Mouse (Mus musculus): ENCODE results near the gene Dock4. TPM values are rescaled to one million over a fixed set of nuclear protein-coding genes. Genes with fewer than 3 reads are reported as not detected.

Gene Dock4
- total RNA-seq (2022): 100 to 1,000 TPM; 196 to 242 (median 222) TPM

GRCm38 (mm10) chr12:40445648-40446449 lies at the start of gene Dock4, which contains the start of gene Zfp277:
Gene Dock4, plus strand, starts transcription at chr12:40445952.
Gene Zfp277, minus strand, starts transcription at chr12:40445902.
- DNase-seq (ENCODE audit: low spot score in 2 of 2): peak; percentile 99

GRCm38 (mm10) chr12:40398916-40399315 lies 46.8 kb upstream of the Dock4 start:
- no peak for DNase-seq (ENCODE audit: low spot score in 2 of 2)

- no peak for DNase-seq (ENCODE audit: low spot score in 2 of 2)
Measured at GRCm38 (mm10) chr12:40399386-40399785, 46.4 kb upstream of the Dock4 start.

GRCm38 (mm10) chr12:40399812-40400211 lies 45.9 kb upstream of the Dock4 start:
- no peak for DNase-seq (ENCODE audit: low spot score in 2 of 2)

GRCm38 (mm10) chr12:40414682-40415311 lies 31.0 kb upstream of the Dock4 start:
- no peak for DNase-seq (ENCODE audit: low spot score in 2 of 2)

GRCm38 (mm10) chr12:40415312-40415925 lies 30.3 kb upstream of the Dock4 start:
- DNase-seq (ENCODE audit: low spot score in 2 of 2): no peak

GRCm38 (mm10) chr12:40417257-40417656 lies 28.5 kb upstream of the Dock4 start:
- no peak for DNase-seq (ENCODE audit: low spot score in 2 of 2)

- DNase-seq (ENCODE audit: low spot score in 2 of 2): no peak
Measured at GRCm38 (mm10) chr12:40424991-40425390, 20.8 kb upstream of the Dock4 start.

GRCm38 (mm10) chr12:40427606-40428005 lies 18.1 kb upstream of the Dock4 start:
- no peak for DNase-seq (ENCODE audit: low spot score in 2 of 2)

- DNase-seq (ENCODE audit: low spot score in 2 of 2): no peak
Measured at GRCm38 (mm10) chr12:40429976-40430375, 15.8 kb upstream of the Dock4 start.

GRCm38 (mm10) chr12:40431075-40431474 lies 14.7 kb upstream of the Dock4 start:
- DNase-seq (ENCODE audit: low spot score in 2 of 2): no peak

- peak in 1 of 2 experiments; percentile 37 for DNase-seq (ENCODE audit: low spot score in 2 of 2)
Measured at GRCm38 (mm10) chr12:40434101-40434500, 11.7 kb upstream of the Dock4 start.

GRCm38 (mm10) chr12:40438049-40438448 lies 7.7 kb upstream of the Dock4 start:
- no peak for DNase-seq (ENCODE audit: low spot score in 2 of 2)

GRCm38 (mm10) chr12:40445206-40445605 lies 546 bp upstream of the Dock4 start:
- no peak for DNase-seq (ENCODE audit: low spot score in 2 of 2)

- DNase-seq (ENCODE audit: low spot score in 2 of 2): no peak
Measured at GRCm38 (mm10) chr12:40446450-40447381, 964 bp downstream of the Dock4 start.

- DNase-seq (ENCODE audit: low spot score in 2 of 2): no peak
Measured at GRCm38 (mm10) chr12:40447561-40448355, 2.0 kb downstream of the Dock4 start.

GRCm38 (mm10) chr12:40449119-40449795 lies 3.5 kb downstream of the Dock4 start:
- DNase-seq (ENCODE audit: low spot score in 2 of 2): no peak

GRCm38 (mm10) chr12:40456517-40456916 lies 10.8 kb downstream of the Dock4 start:
- no peak for DNase-seq (ENCODE audit: low spot score in 2 of 2)

- no peak for DNase-seq (ENCODE audit: low spot score in 2 of 2)
Measured at GRCm38 (mm10) chr12:40458977-40459376, 13.2 kb downstream of the Dock4 start.

All from layer of hippocampus, adult 8-10 months (tissue).